Mouse (Mus musculus): ENCODE data around the gene Cmpk1.

The Cmpk1 gene

GRCm38 (mm10) chr4:114946416-114946815, 40.6 kb downstream of the Cmpk1 start:
- DNase-seq (ENCODE audit: inconsistent ontology term): no peak

- no peak for DNase-seq (ENCODE audit: inconsistent ontology term)
Measured at GRCm38 (mm10) chr4:114945021-114945420, 42.0 kb downstream of the Cmpk1 start.

DNA sequence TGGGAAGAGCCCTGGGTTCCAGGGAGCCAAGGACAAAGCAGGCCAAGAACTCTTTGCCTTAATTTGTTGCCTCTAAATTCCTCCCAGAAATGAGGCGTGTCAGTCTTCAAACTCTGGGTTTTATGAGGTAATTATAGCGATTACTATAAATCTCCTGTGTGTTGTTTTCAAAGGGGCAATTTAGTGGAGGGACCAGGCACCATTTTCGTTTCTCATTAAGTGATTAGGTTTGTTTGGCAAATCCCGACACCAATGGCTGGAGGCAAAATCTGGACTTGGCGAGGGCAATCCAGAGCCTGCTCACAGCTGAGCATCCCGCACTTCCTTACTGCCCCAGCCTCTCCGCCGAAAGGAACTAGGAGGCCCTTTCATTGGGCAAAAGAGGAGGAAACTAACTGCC, 44.5 kb downstream of the Cmpk1 start:
- DNase-seq (ENCODE audit: inconsistent ontology term): no peak

- no peak for DNase-seq (ENCODE audit: inconsistent ontology term)
Measured at GRCm38 (mm10) chr4:114942112-114942511, 44.9 kb downstream of the Cmpk1 start.

DNA sequence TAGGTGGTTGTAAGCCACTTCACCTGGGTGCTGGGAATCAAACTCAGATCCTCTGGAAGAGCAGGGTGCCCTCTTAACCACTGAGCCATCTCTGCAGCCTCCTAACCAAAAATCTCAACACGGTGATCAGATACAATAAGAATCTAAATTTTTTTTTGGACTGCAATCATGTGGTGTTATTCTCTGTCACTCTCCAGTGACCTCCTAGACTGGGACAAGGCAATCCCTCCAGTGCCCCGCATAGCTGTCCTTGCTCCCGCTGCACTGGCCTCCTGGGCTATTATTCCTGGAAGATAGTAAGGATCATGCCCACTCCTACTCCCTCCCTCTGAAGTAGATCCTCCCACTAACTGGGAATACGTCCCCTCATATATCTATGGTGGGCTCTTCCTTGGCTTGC, 45.7 kb downstream of the Cmpk1 start:
- DNase-seq (ENCODE audit: inconsistent ontology term): no peak

GRCm38 (mm10) chr4:114938248-114938647, 48.8 kb downstream of the Cmpk1 start:
- DNase-seq (ENCODE audit: inconsistent ontology term): no peak

- DNase-seq (ENCODE audit: inconsistent ontology term): no peak
Measured at GRCm38 (mm10) chr4:114937459-114938047, 49.5 kb downstream of the Cmpk1 start.

DNA sequence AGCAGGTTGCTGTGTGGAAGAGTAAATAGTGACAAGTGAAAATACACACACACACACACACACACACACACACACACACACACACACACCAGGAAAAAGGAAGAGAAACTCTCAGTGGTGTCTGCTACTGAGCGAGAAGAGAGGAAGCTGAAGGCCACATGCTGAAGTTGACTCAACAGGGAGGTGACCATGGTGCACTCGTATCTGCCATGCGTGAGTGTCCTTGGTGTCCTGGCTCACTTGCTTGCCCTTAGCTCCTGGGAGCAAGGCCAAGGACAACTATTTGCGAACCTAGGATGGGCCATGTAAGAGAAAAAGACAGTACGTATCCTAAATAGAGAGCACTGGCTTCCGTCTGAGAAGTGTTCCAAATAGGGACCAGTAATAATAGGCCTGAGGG, 52.9 kb downstream of the Cmpk1 start:
- no peak for DNase-seq (ENCODE audit: inconsistent ontology term)

- DNase-seq (ENCODE audit: inconsistent ontology term): no peak
Measured at GRCm38 (mm10) chr4:114932747-114933146, 54.3 kb downstream of the Cmpk1 start.

DNA sequence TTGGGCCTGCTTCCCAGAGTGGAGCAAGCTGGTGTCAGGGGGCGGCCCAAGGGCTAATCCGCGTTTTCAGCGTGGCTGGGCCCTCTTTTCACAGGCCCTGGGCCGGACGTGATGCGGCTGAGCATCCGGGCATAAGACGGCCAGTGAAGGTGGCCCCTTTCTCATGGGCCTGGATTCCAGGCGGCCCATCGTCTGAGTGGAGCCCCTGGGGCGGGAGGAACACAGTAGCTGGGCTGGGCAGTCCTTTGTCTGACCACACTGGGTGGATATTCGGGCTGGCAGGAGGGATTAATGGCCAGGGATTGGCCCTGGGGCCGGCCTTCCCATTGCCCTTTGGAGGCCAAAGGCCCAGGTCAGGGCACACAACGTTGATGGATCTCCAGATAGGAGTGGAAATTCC, 57.9 kb downstream of the Cmpk1 start:
- no peak for DNase-seq (ENCODE audit: inconsistent ontology term)

GRCm38 (mm10) chr4:114925917-114926312, 61.1 kb downstream of the Cmpk1 start, which contains the start of gene Foxe3:
Foxe3 (minus strand) TSS chr4:114926013.
- no peak for DNase-seq (ENCODE audit: inconsistent ontology term)

DNA sequence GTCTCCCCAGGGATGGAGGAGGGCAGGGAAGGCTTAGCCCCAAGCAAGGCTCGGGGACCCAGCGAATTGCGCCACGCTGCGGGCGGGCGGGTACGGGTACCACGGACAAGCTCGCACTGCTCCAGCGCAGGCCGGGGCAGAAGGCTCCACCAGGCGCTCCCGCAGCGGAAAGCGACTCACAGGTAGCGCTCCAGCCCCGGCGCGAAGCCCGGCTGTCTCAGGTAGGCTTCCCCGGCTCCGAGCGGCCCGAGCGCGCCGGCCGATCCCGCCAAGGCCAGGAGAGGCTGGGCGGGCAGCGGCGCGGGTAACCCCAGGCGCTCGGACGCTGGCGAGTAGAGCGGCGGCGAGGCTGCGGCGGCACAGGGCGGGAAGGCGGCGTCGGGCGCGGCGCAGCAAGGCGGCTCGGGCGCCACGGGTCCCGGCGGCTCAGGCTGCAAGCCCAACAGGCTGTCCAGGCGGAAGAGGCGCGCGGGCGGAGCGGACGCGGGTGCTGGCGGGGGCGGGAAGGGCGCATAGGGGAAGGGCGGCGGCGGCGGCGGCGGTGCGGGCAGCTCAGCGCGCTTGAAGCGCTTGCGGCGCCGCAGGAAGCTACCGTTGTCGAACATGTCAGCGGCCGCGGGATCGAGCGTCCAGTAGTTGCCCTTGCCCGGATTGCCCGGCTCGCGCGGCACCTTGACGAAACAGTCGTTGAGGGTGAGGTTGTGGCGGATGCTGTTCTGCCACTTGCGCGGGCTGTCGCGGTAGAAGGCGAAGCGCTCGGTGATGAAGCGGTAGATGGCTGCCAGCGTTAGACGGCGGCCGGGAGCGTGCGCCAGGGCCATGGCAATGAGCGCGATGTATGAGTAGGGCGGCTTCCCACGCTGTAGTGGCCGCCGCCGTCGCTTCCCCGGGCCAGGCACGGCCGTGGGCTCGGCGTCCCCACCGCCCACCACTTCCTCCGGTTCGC, 61.8 kb downstream of the Cmpk1 start:
- DNase-seq (ENCODE audit: inconsistent ontology term): peak; percentile 46

DNA sequence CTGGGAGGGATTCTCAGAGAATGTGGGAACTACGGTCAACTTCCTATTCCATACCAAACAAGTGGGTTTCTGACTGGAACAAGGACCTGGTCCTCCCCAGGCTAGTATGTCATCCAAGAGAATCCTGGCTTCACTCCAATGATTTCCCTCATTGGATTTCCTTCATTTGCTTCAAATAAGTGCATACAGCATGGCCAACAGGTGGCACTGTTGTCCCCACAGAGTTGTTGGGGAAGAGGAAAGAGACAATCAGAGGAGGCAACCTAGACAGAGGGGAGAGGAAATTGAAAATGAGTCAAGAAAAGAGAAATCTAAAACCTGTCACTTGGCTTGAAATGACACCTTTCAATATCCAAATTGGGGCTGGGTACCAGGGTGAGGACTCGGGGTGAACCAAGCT, 70.0 kb downstream of the Cmpk1 start:
- peak; percentile 46 for DNase-seq (ENCODE audit: inconsistent ontology term)

- no peak for DNase-seq (ENCODE audit: inconsistent ontology term)
Measured at GRCm38 (mm10) chr4:114916056-114916455, 71.0 kb downstream of the Cmpk1 start.

- DNase-seq (ENCODE audit: inconsistent ontology term): no peak
Measured at GRCm38 (mm10) chr4:114913594-114913962, 73.5 kb downstream of the Cmpk1 start.

- DNase-seq (ENCODE audit: inconsistent ontology term): no peak
Measured at GRCm38 (mm10) chr4:114912705-114913593, 74.1 kb downstream of the Cmpk1 start.

GRCm38 (mm10) chr4:114909602-114910484, 77.2 kb downstream of the Cmpk1 start:
- peak; percentile 36 for DNase-seq (ENCODE audit: inconsistent ontology term)
